Mouse (Mus musculus): ENCODE measurements around the gene Oasl2. TPM values are rescaled to one million over a fixed set of nuclear protein-coding genes. Genes with fewer than 3 reads are reported as not detected.

Oasl2 gene
- total RNA-seq (2023), result 10.5 TPM

GRCm38 (mm10) chr5:114896688-114897373, at the start of gene Oasl2:
Gene Oasl2 (plus strand): TSS chr5:114896936.

GRCm38 (mm10) chr5:114853364-114853763, 43.4 kb upstream of the Oasl2 start, which contains the start of gene 4930519G04Rik:
Gene 4930519G04Rik (plus strand): TSS chr5:114853664.

GRCm38 (mm10) chr5:114858582-114858981, 38.2 kb upstream of the Oasl2 start, which contains the start of gene Gm9936:
Gene Gm9936 (minus strand): TSS chr5:114858682.

GRCm38 (mm10) chr5:114922998-114923473, 26.3 kb downstream of the Oasl2 start, which contains the start of gene Oasl1:
Gene Oasl1 (plus strand): TSS chr5:114923240.

GRCm38 (mm10) chr5:114942074-114942765, 45.5 kb downstream of the Oasl2 start, which contains the start of gene 2210016L21Rik:
Gene 2210016L21Rik (plus strand): TSS chr5:114942158.

Other genes starting within 250 kb of the Oasl2 start
- gene Trpv4, start 238.5 kb upstream of the Oasl2 start, total RNA-seq (2023), result 1.6 TPM
- gene Gltp, start 206.0 kb upstream of the Oasl2 start, total RNA-seq (2023), result 126 TPM
- 21.8 TPM for gene Tchp, start 189.2 kb upstream of the Oasl2 start, total RNA-seq (2023)
- 161 TPM for gene Ankrd13a, start 122.3 kb upstream of the Oasl2 start, total RNA-seq (2023)
- 175 TPM for gene Git2, start 121.4 kb upstream of the Oasl2 start, total RNA-seq (2023)
- gene 1500011B03Rik, start 73.5 kb upstream of the Oasl2 start, total RNA-seq (2023), result 50.6 TPM
- gene 4930519G04Rik, start 43.3 kb upstream of the Oasl2 start, total RNA-seq (2023), result not detected
- not detected for gene Gm9936, start 38.3 kb upstream of the Oasl2 start, total RNA-seq (2023)
- gene Oasl1, start 26.3 kb downstream of the Oasl2 start, total RNA-seq (2023), result 2.5 TPM
- 30.9 TPM for gene 2210016L21Rik, start 45.2 kb downstream of the Oasl2 start, total RNA-seq (2023)
- gene Hnf1a, start 74.2 kb downstream of the Oasl2 start, total RNA-seq (2023), result not detected
- 57.6 TPM for gene Sppl3, start 114.2 kb downstream of the Oasl2 start, total RNA-seq (2023)
- gene Gm10401, start 201.4 kb downstream of the Oasl2 start, total RNA-seq (2023), result not detected
- 28.5 TPM for gene Acads, start 222.4 kb downstream of the Oasl2 start, total RNA-seq (2023)
- gene Unc119b, start 238.0 kb downstream of the Oasl2 start, total RNA-seq (2023), result 32.5 TPM

Data from CD4-positive naive resting alpha-beta T cell, adult 57 days (primary cell).